Mouse (Mus musculus) left cerebral cortex, adult 9 months (tissue): ENCODE data around the gene Pin4.
"Not testable (repeated sequence)": the region's sequence is repeated elsewhere in the genome, so short reads cannot be mapped to it uniquely, and the experiment has no call there.

Source experiments
- DNase-seq, 2 experiments: peaks; one replicate each; pipeline ENCODE4 v3.0.0; 2022; ENCODE audit warnings: low spot score in 2 of 2

Gene Pin4

GRCm38 (mm10) chrX:102119042-102119864, at the start of gene Pin4:
Gene Pin4 (plus strand): TSS chrX:102119447.
- DNase-seq, result peak; percentile 95 to 97

DNA sequence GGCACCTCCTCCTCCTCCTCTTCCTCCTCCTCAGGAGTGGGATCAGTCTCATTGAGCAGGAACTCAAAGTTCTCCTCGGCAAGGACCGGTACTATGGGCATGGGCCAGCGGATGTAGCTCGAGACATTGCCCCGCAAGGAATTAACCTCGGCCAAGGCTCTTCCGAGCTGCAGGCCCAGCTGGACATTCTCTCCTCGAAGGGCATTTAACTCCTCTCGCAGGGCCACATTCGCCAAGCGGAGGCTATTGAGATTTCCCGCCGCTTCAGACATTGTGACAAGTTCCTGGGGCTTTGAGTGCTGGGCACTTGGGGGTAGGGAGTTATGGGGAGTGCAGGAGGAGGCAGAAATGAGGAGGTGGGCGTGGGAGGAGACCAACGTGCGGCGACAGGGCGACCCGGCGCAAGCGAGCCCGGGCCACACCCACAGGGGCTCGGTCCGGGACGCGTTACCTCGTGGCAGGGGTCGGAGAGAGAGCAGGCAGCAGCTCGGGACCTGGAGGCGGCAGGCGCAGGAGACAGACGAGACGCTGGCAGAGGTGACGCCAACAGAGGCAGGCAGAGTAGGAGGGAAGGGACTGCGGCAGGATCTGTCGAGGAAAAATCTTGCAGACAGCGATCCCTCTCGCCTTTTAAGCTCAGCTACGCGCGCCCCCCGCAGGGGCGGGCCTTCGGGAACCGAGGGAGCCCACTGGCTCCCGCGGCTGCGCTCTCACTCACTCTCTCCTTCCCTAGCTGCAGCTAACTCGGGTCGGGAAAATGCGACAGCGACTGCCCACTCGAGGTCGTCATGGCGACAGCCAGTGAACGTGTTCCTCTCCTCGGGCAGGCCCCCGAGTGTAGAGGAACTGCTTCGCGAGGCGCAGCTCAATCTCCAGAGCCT, 48.4 kb upstream of the Pin4 start, which contains the start of gene Rtl5:
Gene Rtl5 (minus strand): TSS at position 714 of the 881 bp plus-strand sequence.
- peak; percentile 70 to 81 for DNase-seq

DNA sequence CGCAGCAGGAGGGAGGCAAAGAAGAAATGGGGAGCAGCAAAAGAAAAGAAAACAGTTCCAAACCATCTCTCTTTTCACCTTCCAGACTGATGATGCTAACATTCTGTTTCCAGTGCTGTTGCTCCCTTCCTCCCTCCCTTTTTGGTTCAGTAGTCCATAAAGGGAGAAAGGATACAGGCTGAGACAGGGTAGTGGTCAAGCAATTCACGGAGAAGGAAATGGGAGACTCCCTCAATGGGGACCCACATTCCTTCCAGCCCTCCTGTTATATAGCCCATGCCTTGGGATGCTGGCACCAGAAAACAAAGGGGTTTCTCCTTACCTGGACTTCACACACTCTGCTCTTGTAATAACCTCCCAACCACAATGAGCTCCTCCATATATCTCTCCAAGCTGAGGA, 47.7 kb upstream of the Pin4 start:
- no peak for DNase-seq

DNA sequence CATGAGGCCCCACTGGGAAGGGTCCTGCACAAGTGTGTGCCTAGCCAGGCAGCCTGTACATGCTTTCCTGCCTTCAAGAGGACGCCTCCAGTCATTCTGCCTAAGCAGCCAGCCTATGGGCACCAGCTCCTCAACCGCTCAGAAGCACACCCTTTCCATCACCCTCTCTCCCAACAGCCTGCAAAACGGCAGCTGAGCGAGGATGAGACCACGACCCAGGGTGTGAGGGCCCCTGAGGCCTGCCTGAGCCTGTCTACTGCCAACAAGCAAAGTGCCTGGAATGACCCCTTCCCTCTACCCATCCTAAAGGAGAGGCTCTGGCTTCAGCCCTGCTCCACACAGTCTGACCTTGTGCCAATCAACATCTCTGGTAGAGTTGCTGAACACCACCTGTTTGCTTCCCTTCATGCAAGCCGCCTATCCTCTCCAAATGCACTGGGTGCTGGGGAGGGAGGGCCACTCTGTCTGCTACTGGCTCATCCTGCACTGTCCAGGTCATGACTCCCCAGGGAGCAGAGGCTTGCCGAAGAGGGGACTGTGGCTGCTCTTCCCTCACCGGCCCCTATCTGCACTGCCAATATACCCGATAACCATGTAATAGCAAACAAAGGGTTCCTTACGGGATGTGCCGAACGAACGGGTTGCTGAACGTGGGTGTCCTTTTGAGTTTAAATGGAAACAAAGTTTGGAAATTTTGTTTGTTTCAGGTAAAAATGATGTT, 45.5 kb upstream of the Pin4 start:
- no peak for DNase-seq

GRCm38 (mm10) chrX:102074435-102074834, 44.8 kb upstream of the Pin4 start:
- DNase-seq, result no peak

DNA sequence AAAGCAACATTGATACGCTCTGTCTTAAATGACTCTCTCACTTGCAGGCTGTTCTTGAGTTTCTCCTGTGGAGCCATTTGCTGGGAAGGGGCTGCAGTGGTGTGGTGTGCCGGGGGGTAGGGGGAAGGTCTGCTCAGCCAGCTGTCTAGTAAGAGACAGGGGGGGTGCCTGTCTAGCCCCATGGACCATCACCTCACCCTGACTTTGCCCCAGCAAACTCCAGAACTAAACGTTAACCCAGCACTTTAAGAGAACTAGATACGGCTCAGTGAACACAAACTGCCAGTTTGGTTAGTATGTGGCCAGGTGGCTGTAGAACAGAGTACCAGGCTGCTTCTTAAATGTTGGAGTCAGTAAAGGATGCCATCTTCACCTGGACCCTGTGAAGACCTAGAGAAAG, 44.1 kb upstream of the Pin4 start:
- no peak for DNase-seq

DNA sequence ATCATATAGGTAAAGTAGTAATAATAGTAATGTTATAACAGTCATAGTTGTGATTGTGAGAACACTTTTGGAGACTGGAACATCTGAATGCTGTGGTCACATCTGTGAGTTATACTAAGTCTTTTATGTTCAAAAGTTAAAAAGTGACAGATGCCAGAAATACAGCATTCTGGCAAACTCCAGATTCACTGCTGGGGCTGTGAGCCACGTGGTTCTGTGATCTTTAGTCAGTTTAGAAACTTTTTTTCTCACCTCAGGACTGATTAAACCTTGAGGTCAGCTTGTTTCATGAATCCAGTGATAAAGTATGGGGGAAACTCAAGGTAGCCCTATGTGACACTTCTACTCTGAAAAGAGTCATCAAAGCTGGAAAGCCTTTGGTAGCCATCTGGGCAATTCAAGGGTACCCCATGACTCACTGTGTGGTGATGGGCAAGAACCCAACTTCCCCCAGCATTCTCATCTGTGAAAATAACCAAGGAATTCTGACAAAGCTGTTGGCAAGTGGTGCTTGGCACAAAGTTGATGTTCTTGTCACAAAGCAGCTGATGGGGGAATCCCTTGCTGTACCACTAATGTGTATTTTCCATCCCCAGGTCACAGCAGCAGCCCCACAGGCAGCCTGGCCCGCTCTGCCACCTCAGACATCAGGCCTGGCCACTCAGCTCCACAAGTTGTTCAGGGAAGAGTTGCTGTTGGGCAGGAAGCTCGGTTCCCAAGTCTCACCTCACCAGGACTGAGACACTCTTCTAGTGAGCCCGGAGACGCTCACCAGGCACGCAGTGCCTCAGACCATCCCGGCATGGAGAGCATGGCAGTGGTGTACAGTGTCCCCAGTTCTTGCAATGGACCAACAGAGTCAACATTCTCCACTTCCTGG, 42.1 kb upstream of the Pin4 start:
- DNase-seq, result no peak

- DNase-seq, result no peak
These were observed 38.2 kb upstream of the Pin4 start for GRCm38 (mm10) chrX:102081076-102081475.

GRCm38 (mm10) chrX:102081573-102082279, 37.5 kb upstream of the Pin4 start:
- no peak for DNase-seq

GRCm38 (mm10) chrX:102082340-102082739, 36.9 kb upstream of the Pin4 start:
- DNase-seq, result no peak

DNA sequence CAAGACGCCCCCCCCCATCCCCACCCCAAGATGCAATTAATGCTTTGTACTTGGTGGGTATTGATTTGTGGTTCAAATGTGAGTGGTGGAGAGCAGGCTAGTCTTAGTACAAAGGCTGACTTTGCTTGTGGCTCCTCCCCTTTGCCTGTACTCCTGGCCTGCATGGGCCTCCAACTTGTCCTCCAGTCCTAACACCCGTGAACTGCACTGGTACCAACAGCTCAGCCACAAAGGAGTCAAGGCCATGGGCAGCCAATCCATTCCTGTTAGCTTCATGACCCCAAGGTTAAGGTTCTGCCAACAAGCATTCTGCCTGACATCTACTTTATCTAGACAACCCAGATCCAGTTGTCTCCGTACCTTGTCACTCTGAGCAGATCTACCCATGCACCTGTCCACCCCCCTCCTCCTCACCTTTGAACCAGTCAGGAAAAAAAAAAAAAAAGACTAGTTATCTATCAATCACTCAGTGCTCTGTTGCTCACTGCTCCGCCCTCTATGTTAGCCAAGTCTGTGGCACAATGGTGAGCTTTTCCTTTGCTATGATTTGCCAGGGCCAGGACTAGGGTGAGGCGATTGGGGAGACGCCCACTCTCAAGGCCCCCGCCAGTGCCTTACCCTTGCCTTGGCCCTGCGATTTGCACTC, 33.3 kb upstream of the Pin4 start:
- DNase-seq, result no peak

GRCm38 (mm10) chrX:102090605-102091004, 28.6 kb upstream of the Pin4 start:
- no peak for DNase-seq

GRCm38 (mm10) chrX:102094381-102094904, 24.8 kb upstream of the Pin4 start:
- DNase-seq, result no peak

DNA sequence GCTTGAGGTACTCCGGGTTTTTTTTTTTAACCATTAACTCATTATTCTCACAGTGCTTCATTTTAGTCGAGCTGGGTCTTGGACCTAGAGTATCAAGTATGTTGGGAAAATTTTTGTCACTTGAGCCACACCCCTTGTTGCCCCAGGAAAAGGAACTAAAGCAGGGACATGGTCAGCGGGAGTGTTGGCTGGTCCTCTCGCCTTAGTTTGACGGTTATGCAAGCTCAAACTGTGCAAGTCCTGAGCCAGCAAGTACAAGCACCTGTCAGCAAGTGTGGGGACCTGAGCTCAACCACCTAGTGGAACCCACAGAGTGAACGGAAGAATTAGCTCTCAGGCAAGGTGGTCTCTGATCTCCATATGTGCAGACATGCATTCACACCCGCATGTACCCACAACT, 17.4 kb upstream of the Pin4 start:
- no peak for DNase-seq

DNA sequence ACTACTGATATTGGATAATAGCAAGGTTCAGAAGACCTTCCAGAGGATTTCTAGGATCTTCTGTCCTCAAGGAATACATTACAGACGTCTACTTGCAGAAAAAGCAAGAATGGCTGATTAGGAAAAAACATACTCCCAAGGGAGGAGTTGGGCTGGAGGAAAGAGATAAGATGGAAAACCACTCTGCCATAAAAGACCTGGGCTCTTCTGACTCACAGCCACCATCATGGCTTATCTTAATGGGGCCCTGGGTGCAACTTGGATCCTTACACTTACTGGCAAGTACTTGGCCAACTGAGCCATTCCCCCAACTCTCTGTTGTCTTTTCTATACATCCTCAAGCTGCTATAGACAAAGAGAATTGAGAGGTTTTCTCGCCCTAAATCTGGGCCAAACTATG, 15.4 kb upstream of the Pin4 start:
- not testable (repeated sequence) for DNase-seq

DNA sequence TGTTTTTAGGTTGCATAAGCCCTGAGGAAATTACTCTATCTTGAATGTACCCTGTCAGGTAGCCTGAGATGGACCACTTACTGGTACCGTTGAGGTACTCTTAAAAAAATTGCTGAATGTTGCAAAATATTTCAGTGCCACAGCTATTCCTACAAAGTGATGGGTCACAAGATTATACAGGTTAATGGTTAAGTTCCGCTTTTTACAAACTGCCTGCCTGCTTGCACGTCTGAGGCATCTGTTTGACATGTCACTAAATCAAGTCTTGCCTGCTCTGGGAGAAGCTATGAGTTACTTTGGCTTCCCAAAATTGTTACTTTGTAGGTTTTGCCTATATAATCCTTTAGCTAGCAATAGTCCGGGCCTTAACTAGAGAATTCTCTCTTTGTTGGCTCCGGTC, 9.9 kb upstream of the Pin4 start:
- DNase-seq, result not testable (repeated sequence)

DNA sequence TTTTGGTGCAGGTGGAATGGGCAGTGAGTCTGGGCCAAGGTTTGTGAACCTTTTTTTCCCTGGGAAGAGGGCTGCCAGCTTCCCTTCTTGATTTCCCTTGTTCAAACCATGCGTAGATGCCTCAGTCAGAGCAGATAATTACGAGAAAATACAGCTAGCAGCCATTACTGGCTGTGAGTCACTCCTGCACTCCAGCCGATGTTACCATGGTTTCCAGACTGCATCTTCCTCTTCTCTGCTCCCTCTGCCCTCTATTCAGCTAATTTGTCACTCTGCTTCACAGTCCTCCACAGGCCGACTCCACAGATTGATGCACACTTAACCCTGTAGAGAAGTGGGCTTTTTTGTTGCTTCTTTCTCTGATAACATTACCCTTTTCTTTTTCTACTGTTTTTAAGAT, 3.6 kb upstream of the Pin4 start:
- DNase-seq, result peak in 1 of 2 experiments; percentile 29

GRCm38 (mm10) chrX:102121321-102121720, 2.1 kb downstream of the Pin4 start:
- no peak for DNase-seq

DNA sequence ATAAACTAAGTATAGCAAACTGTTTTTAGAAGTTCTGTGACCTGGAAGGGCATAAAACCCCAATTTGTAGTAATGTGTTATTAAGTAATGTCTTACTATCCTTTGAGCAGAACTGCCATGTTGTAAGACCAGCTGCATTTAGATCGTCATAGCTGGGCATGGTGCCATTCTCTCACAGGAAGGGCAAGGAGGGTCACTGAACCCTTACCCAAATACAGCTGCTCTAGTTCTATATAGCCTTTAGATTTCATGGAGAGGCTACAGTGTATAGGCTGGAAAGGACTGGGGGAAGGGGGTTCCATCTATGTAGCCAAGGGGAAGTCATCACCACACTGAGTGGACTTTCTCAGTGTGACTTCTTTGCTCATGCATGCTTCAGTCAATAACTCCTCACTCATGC, 21.9 kb downstream of the Pin4 start:
- no peak for DNase-seq
